Mouse (Mus musculus): ENCODE results near the gene Ccdc84. TPM values are rescaled to one million over a fixed set of nuclear protein-coding genes. Genes with fewer than 3 reads are reported as not detected.
"Not testable (repeated sequence)": the region's sequence is repeated elsewhere in the genome, so short reads cannot be mapped to it uniquely, and the experiment has no call there.

Gene Ccdc84
- polyA plus RNA-seq, 1 experiment from 2014 or later = 14.7 TPM

DNA sequence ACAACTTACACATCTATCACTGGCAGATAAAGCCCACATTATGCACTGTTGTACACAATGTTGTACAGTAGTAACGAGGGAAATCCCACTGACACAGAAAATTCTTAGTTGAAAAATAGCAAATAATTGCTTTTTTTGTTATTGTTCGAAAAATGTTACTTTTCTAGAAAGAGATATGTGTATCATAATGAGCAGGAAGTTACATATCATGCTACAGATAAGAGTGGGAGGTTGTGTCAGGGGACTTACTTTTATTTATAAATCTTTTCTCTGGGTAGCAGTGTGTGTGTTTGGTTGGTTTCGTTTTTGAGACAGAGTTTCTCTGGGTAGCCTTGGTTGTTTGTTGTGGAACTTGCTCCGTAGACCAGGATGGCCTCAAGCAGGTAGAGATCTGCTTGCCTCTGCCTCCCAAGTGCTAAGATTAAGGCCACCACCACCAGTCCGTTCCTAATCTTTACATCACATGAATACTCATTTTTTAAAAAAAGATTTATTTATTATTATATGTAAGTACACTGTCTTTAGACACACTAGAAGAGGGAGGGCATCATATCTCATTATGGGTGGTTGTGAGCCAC, 40.1 kb downstream of the Ccdc84 start:
- peak overlapping the region; percentile 67 for H3K27ac ChIP-seq (ENCODE audit: low read depth, low read length)

DNA sequence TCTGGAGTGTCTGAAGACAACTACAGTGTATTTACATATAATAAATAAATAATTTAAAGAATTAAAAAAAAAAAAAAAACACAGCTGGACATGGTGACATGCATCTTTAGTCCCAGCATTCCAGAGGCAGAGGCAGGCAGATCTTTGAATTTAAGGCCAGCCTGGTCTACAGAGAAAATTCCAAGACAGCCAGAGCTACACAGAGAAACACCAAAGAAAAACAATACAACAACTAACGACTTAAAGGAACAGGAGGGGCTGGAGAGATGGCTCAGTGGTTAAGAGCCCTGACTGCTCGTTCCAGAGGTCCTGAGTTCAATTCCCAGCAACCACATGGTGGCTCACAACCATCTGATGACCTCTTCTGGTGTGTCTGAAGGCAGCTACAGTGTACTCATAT, 41.0 kb downstream of the Ccdc84 start:
- WGBS = 82% methylated on average over 2 of the region's 2 CpGs
- H3K4me1 ChIP-seq (replicated peaks; ENCODE audit: control insufficient read depth, insufficient read depth, low read length); H3K9me3 ChIP-seq (ENCODE audit: control insufficient read depth); H3K27ac ChIP-seq (ENCODE audit: low read depth, low read length); H3K27me3 ChIP-seq (replicated peaks; ENCODE audit: control insufficient read depth, insufficient read depth, low read length); ATAC-seq; H3K4me3 ChIP-seq (ENCODE audit: low read depth, low read length); H3K4me2 ChIP-seq (replicated peaks; ENCODE audit: low read depth); H3K9ac ChIP-seq (ENCODE audit: low read depth, low read length): not testable (repeated sequence)
- H3K36me3 ChIP-seq (ENCODE audit: control insufficient read depth, insufficient read depth) = peaks cover 13% of the 10 kb centered on the region

More for the DNA sequence above, 40.1 kb downstream of the Ccdc84 start:
- peak overlapping the region; percentile 40 for H3K9ac ChIP-seq (ENCODE audit: low read depth, low read length)
- peaks cover 6% of the 10 kb centered on the region; the same call in 1 of the 2 replicates for H3K4me1 ChIP-seq (replicated peaks; ENCODE audit: control insufficient read depth, insufficient read depth, low read length)
- peak overlapping the region; percentile 92 for H3K4me2 ChIP-seq (replicated peaks; ENCODE audit: low read depth)
- WGBS = 74% methylated on average over 5 of the region's 5 CpGs
- H3K4me3 ChIP-seq (ENCODE audit: low read depth, low read length) = peak overlapping the region; percentile 74
- H3K9me3 ChIP-seq (ENCODE audit: control insufficient read depth) = no peaks in the 10 kb centered on the region
- H3K27me3 ChIP-seq (replicated peaks; ENCODE audit: control insufficient read depth, insufficient read depth, low read length) = no peaks in the 10 kb centered on the region
- TF ChIP-seq CTCF (IDR thresholded peaks at IDR 0.05; ENCODE audit: low read depth) = no peak
- ATAC-seq = no peak
- peaks cover 22% of the 10 kb centered on the region for H3K36me3 ChIP-seq (ENCODE audit: control insufficient read depth, insufficient read depth)

DNA sequence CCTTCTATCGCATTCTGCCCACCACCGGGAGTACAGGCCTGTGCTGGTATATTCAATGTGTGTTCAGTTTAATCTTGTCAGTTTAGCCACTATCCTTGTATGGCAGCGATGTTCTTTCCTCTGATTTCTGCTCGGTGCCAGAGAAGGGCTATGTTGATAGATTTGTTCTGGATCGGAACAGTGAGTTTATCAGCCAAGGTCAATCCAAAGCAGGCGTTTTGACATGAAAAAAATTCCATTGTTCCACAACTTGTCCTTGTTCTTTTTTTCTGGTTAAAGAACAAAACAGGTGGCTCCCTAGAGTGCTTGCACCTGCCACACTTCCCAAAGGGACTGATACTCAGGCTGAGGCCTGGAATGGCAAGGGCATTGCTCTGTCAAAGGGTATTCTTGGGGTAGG, 42.2 kb downstream of the Ccdc84 start:
- TF ChIP-seq CTCF (IDR thresholded peaks at IDR 0.05; ENCODE audit: low read depth) = no peak
- Histone ChIP-seq H3K27me3 (replicated peaks; ENCODE audit: control insufficient read depth, insufficient read depth, low read length) (no peaks in the 10 kb centered on the region), H3K9me3 (ENCODE audit: control insufficient read depth) (no peaks in the 10 kb centered on the region), H3K4me1 (replicated peaks; ENCODE audit: control insufficient read depth, insufficient read depth, low read length) (peaks cover 6% of the 10 kb centered on the region; the same call in 1 of the 2 replicates), H3K27ac (ENCODE audit: low read depth, low read length) (no peak overlapping the region), H3K4me3 (ENCODE audit: low read depth, low read length) (no peak overlapping the region), H3K9ac (ENCODE audit: low read depth, low read length) (no peak overlapping the region), H3K4me2 (replicated peaks; ENCODE audit: low read depth) (no peak overlapping the region), H3K36me3 (ENCODE audit: control insufficient read depth, insufficient read depth) (peaks cover under 1% of the 10 kb centered on the region; the same call in 1 of the 2 replicates)
- WGBS = 83% methylated on average over 6 of the region's 6 CpGs
- ATAC-seq = no peak

DNA sequence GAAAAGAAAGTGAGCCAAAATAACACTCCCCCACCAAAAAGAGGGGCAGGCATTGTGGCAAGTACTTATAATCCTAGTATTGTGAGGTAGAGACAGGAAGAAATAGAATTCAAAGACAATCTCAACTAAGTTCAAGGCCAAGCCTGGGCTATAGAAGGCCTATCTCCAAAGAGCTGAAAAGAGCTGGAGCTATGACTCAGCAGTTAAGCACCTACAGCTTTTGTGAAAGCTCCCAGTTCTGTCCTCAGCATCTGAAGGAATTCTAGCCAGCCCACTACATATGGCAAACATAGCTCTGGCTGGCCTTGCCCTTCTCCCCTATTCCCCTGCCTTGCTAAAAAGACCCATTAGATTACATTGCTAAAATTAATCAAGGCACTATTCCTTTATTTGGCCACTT, 45.0 kb downstream of the Ccdc84 start:
- Histone ChIP-seq H3K4me3 (ENCODE audit: low read depth, low read length) (no peak overlapping the region), H3K27me3 (replicated peaks; ENCODE audit: control insufficient read depth, insufficient read depth, low read length) (no peaks in the 10 kb centered on the region), H3K27ac (ENCODE audit: low read depth, low read length) (no peak overlapping the region), H3K4me1 (replicated peaks; ENCODE audit: control insufficient read depth, insufficient read depth, low read length) (no peaks in the 10 kb centered on the region), H3K4me2 (replicated peaks; ENCODE audit: low read depth) (no peak overlapping the region), H3K36me3 (ENCODE audit: control insufficient read depth, insufficient read depth) (no peaks in the 10 kb centered on the region), H3K9me3 (ENCODE audit: control insufficient read depth) (no peaks in the 10 kb centered on the region), H3K9ac (ENCODE audit: low read depth, low read length) (no peak overlapping the region)
- peak; percentile 10; the same call in 1 of the 2 replicates for ATAC-seq
- no peak for TF ChIP-seq CTCF (IDR thresholded peaks at IDR 0.05; ENCODE audit: low read depth)

DNA sequence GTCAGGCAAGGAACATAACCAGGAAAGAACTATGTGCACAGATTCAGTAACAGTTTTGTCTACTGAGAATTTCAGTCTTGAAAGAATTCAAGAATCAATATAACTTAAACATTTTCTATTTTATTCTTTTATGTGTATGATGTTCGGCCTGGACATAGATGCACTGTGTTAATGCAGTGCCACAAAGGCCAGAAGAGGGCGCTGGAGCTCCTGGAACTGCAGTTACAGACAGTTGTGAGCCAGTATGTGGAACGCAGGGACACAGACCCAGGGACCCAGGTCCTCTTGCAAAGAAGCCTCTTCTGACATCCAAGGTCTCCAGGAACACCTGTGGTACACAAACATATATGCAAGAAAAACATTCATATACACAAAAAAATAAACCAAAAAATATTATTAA, 53.9 kb downstream of the Ccdc84 start:
- Histone ChIP-seq H3K4me1 (replicated peaks; ENCODE audit: control insufficient read depth, insufficient read depth, low read length) (no peaks in the 10 kb centered on the region), H3K4me2 (replicated peaks; ENCODE audit: low read depth) (no peak overlapping the region), H3K9ac (ENCODE audit: low read depth, low read length) (no peak overlapping the region), H3K27me3 (replicated peaks; ENCODE audit: control insufficient read depth, insufficient read depth, low read length) (no peaks in the 10 kb centered on the region), H3K4me3 (ENCODE audit: low read depth, low read length) (no peak overlapping the region), H3K36me3 (ENCODE audit: control insufficient read depth, insufficient read depth) (no peaks in the 10 kb centered on the region), H3K9me3 (ENCODE audit: control insufficient read depth) (no peaks in the 10 kb centered on the region), H3K27ac (ENCODE audit: low read depth, low read length) (no peak overlapping the region)
- WGBS = 62% methylated on average over 3 of the region's 3 CpGs
- ATAC-seq = no peak
- TF ChIP-seq CTCF (IDR thresholded peaks at IDR 0.05; ENCODE audit: low read depth) = peak; percentile 60

DNA sequence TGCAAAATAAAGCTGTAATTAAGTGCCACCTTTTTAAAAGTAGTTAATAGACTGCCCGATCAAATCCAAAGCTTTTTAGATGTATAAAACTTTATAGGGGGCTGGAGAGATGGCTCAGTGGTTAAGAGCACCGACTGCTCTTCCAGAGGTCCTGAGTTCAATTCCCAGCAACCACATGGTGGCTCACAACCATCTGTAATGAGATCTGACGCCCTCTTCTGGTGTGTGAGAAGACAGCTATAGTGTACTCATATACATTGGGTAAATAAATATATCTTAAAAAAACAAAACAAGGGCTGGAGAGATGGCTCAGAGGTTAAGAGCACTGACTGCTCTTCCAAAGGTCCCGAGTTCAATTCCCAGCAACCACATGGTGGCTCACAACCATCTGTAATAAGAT, 56.4 kb downstream of the Ccdc84 start:
- peaks cover 20% of the 10 kb centered on the region for H3K36me3 ChIP-seq (ENCODE audit: control insufficient read depth, insufficient read depth)
- peak; percentile 39; the same call in 1 of the 2 replicates for ATAC-seq
- H3K4me1 ChIP-seq (replicated peaks; ENCODE audit: control insufficient read depth, insufficient read depth, low read length); H3K27me3 ChIP-seq (replicated peaks; ENCODE audit: control insufficient read depth, insufficient read depth, low read length); H3K27ac ChIP-seq (ENCODE audit: low read depth, low read length); H3K9ac ChIP-seq (ENCODE audit: low read depth, low read length); H3K9me3 ChIP-seq (ENCODE audit: control insufficient read depth): not testable (repeated sequence)
- H3K4me3 ChIP-seq (ENCODE audit: low read depth, low read length) = peak overlapping the region; percentile 94
- WGBS = 40% methylated on average over 4 of the region's 4 CpGs
- peak overlapping the region; percentile 75 for H3K4me2 ChIP-seq (replicated peaks; ENCODE audit: low read depth)

All from intestine, postnatal 0 days (tissue).